Mouse (Mus musculus) bone marrow, adult 2 months (tissue): ENCODE data around the gene Gabbr1. TPM values are rescaled to one million over a fixed set of nuclear protein-coding genes. Genes with fewer than 3 reads are reported as not detected.
"Not testable (repeated sequence)": the region's sequence is repeated elsewhere in the genome, so short reads cannot be mapped to it uniquely, and the experiment has no call there.

Experiments
- H3K27ac ChIP-seq: fragments of 200-500 bp; 2 replicates; pipeline ENCODE4 v1.5.1; 2012; ENCODE audit warnings: low read depth, mild to moderate bottlenecking, control low read depth, inconsistent platforms, low read length; ENCODE audit not compliant: control insufficient read depth, poor library complexity, insufficient read depth
- H3K4me1 ChIP-seq: fragments of 200-500 bp; 2 replicates; pipeline ENCODE4 v1.6.1; 2011; ENCODE audit warnings: low read length; ENCODE audit not compliant: control insufficient read depth, insufficient read depth
- H3K4me3 ChIP-seq: fragments of 200-500 bp; replicated peaks from 2 replicates; pipeline ENCODE3; 2011; ENCODE audit warnings: mild to moderate bottlenecking, low read depth, low read length, control low read depth; ENCODE audit not compliant: control insufficient read depth
- CTCF ChIP-seq: fragments of 200-500 bp; IDR thresholded peaks from 2 replicates; pipeline ENCODE4 v1.5.1; 2011; ENCODE audit warnings: low read length, control low read depth; ENCODE audit not compliant: control insufficient read depth, insufficient read depth
- POLR2A ChIP-seq: fragments of 200-500 bp; IDR thresholded peaks from 2 replicates; pipeline ENCODE4 v1.6.1; 2011; ENCODE audit warnings: low read depth, mild to moderate bottlenecking, control low read depth, low read length, borderline replicate concordance; ENCODE audit not compliant: control insufficient read depth
- WGBS: fragments of 180-500 bp; shearing (Covaris S2); methylation state at CpG from one replicate; pipeline ENCODE4 v1.1.7; 2018; 5-methylcytosine and 5-hydroxymethylcytosine counted together
- polyA plus RNA-seq: library from polyadenylated mRNA; stranded (reverse); fragments of >200 nt; gene quantifications from 2 replicates; pipeline ENCODE4 v1.2.4, GENCODE M21; 2011; ENCODE audit warnings: low replicate concordance; ENCODE audit not compliant: missing spikeins, insufficient read depth, insufficient read length

The Gabbr1 gene
- polyA plus RNA-seq, 1 experiment = 47.1 TPM

GRCm38 (mm10) chr17:37011719-37012118 is 34.0 kb upstream of the Gabbr1 start:
- WGBS = 82% methylated on average over 3 of the region's 3 CpGs
- Histone ChIP-seq H3K27ac (no peak overlapping the region), H3K4me3 (no peak overlapping the region), H3K4me1 (no peaks in the 10 kb centered on the region; the same call in 1 of the 2 replicates)
- TF ChIP-seq CTCF (no peak), POLR2A (no peak)

DNA sequence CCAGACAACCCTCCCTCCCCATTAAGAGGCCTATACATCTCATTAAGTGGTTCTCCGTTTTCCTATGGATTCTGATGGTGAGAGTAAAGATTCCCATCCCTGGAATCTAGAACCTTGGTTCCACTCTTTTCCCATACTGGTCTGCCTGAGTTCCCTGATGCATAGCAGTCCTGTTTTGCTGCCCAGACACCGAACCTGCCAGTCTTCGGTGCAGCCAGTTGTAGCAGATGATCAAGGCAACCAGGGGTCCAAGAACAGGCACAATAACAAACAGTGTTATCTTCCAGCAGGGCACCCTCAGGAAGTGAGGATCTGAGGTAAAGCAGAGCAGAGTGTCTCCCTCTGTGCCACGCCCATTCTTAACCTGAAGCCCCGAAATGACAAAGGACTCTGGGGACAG is 33.6 kb upstream of the Gabbr1 start:
- Histone ChIP-seq H3K4me1 (no peaks in the 10 kb centered on the region; the same call in 1 of the 2 replicates), H3K27ac (no peak overlapping the region), H3K4me3 (no peak overlapping the region)
- 82% methylated on average over 5 of the region's 5 CpGs for WGBS
- TF ChIP-seq CTCF (no peak), POLR2A (no peak)

GRCm38 (mm10) chr17:37016333-37016732 is 29.4 kb upstream of the Gabbr1 start:
- H3K4me3 ChIP-seq = no peak overlapping the region
- H3K4me1 ChIP-seq = no peaks in the 10 kb centered on the region
- no peak overlapping the region for H3K27ac ChIP-seq
- TF ChIP-seq POLR2A (no peak), CTCF (no peak)

- WGBS = 82% methylated on average over 3 of the region's 3 CpGs
- Histone ChIP-seq H3K4me1 (no peaks in the 10 kb centered on the region), H3K27ac (no peak overlapping the region), H3K4me3 (no peak overlapping the region)
- TF ChIP-seq POLR2A = no peak
- no peak for TF ChIP-seq CTCF
Observed at GRCm38 (mm10) chr17:37018328-37018727, 27.4 kb upstream of the Gabbr1 start.

GRCm38 (mm10) chr17:37019242-37019641 is 26.5 kb upstream of the Gabbr1 start:
- 84% methylated on average over 5 of the region's 5 CpGs for WGBS
- H3K4me1 ChIP-seq, H3K4me3 ChIP-seq, H3K27ac ChIP-seq: not testable (repeated sequence)

DNA sequence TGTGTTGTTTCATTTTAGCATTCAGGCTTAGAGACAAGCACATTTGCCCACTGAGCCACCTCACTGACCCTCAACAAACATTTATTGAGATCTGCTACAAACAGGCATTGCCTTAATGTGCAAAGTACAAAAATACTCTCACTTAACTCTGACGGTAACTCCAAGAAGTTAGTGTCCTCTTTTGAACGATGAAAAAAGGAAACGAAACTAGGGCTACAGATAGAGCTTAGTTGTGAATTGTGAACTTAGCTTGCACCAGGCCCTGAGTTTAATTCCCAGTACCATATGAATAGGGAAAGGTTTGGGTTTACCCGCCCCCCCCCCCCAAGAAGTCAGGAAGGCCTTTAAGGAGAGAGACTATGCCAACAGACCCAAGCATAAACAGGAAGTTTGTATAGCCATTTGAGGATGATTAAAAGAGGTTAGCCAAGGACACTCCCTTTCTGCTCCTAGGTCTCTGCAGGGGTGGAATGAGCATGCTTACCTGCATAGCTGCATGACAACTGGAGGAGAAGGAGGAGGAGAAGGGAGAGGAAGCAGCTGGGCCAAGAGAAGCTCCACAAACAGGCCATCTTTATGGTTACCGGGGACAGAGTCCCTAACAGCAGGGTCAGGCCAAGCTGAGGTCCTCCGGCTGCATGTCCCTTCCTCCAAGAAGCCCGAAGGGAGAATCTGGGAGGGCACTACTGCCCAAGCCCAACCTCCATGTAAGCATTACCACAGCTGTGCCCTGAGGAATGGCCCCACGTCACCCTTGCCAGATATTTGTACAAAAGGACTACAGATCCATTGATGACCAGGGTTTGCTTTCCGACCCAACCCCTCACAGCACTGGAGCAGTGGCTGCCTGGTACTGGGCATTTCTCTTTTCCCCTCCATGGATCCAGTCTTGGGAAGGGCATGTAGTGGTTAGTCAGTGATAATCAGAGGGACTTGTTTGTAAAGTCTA is 22.9 kb upstream of the Gabbr1 start, which contains the start of gene Mog:
Mog (minus strand) TSS at position 771 of the 949 bp plus-strand sequence.
- Histone ChIP-seq H3K4me3 (no peak within 1 kb of the TSS), H3K27ac (no peak within 1 kb of the TSS), H3K4me1 (no peaks in the 10 kb centered on the region)
- 53% methylated on average over 9 of the region's 9 CpGs for WGBS
- TF ChIP-seq CTCF = no peak
- TF ChIP-seq POLR2A = no peak

DNA sequence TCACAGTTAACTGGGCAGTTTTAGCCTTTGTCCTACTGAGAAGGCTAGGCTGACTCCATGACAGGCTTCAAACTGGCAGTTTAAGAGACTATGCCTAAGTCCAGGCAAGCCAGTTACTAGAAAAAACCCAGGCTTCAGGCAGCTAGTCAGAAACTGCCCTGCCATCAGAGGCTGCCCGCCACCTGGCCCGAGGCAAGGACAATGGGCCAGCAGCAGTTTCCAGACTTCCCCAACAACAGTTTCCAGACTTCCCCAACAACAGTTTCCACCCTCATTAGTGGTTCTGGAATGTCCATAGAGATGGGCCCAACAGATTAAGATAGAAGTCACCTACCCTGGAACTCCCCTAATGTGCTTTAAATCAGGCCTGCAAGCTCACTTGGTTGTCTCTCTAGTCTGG is 19.3 kb upstream of the Gabbr1 start:
- no peak overlapping the region for H3K4me3 ChIP-seq
- WGBS = 84% methylated on average over 2 of the region's 2 CpGs
- TF ChIP-seq CTCF (no peak), POLR2A (no peak)
- no peak overlapping the region for H3K27ac ChIP-seq
- no peaks in the 10 kb centered on the region for H3K4me1 ChIP-seq

GRCm38 (mm10) chr17:37027486-37027885 is 18.3 kb upstream of the Gabbr1 start:
- WGBS = 85% methylated on average over 4 of the region's 4 CpGs
- TF ChIP-seq CTCF (no peak), POLR2A (no peak)
- no peak overlapping the region for H3K4me3 ChIP-seq
- no peaks in the 10 kb centered on the region for H3K4me1 ChIP-seq
- no peak overlapping the region for H3K27ac ChIP-seq

DNA sequence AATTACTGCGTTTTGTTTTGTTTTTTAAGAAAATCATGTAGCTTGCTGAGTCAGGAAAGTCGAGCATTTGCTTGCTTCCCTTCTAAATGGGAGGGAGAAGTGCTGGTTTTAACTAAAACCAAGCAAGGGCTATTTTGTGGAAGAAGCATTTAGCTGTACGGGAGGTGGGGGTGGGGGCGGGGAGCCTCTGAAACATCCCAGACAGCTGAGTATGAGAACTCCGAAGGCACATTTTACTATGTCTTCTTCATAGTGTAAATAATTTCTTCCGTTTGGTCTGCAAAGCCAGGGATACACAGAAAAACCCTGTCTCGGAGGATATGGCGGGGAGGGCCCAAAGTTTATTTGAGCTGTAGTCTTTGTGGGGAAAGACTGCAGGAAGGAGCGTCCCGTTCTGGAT is 17.6 kb upstream of the Gabbr1 start:
- 53% methylated on average over 10 of the region's 10 CpGs for WGBS
- TF ChIP-seq CTCF (no peak), POLR2A (no peak)
- Histone ChIP-seq H3K4me3 (no peak overlapping the region), H3K4me1 (no peaks in the 10 kb centered on the region), H3K27ac (no peak overlapping the region)
